Mouse (Mus musculus) heart, adult 11 months (tissue): ENCODE measurements around the gene Supt5.
"Not testable (repeated sequence)": the region's sequence is repeated elsewhere in the genome, so short reads cannot be mapped to it uniquely, and the experiment has no call there.

Experiments
- DNase-seq: peaks from one replicate; pipeline ENCODE4 v3.0.0; 2022

The Supt5 gene

GRCm38 (mm10) chr7:28338108-28338998 lies at the start of gene Supt5:
Supt5 (minus strand) TSS chr7:28338746.
- peak; percentile 100 for DNase-seq

GRCm38 (mm10) chr7:28387384-28387783 lies 48.8 kb upstream of the Supt5 start:
- not testable (repeated sequence) for DNase-seq

GRCm38 (mm10) chr7:28386877-28387276 lies 48.3 kb upstream of the Supt5 start:
- DNase-seq: peak; percentile 94

GRCm38 (mm10) chr7:28386462-28386861 lies 47.9 kb upstream of the Supt5 start:
- DNase-seq: peak; percentile 98

- peak; percentile 99 for DNase-seq
Measured at GRCm38 (mm10) chr7:28386007-28386406, 47.5 kb upstream of the Supt5 start.

GRCm38 (mm10) chr7:28385196-28385595 lies 46.6 kb upstream of the Supt5 start:
- DNase-seq: no peak

- no peak for DNase-seq
Measured at GRCm38 (mm10) chr7:28384162-28384561, 45.6 kb upstream of the Supt5 start.

- DNase-seq: no peak
Measured at GRCm38 (mm10) chr7:28383606-28384005, 45.1 kb upstream of the Supt5 start.

GRCm38 (mm10) chr7:28382981-28383396 lies 44.4 kb upstream of the Supt5 start:
- peak; percentile 98 for DNase-seq

GRCm38 (mm10) chr7:28382347-28382951 lies 43.9 kb upstream of the Supt5 start:
- no peak for DNase-seq

GRCm38 (mm10) chr7:28381938-28382337 lies 43.4 kb upstream of the Supt5 start:
- peak; percentile 100 for DNase-seq

GRCm38 (mm10) chr7:28381017-28381790 lies 42.7 kb upstream of the Supt5 start:
- peak; percentile 99 for DNase-seq

GRCm38 (mm10) chr7:28380237-28381016 lies 41.9 kb upstream of the Supt5 start, which contains the start of gene Zfp36:
Zfp36 (minus strand) TSS chr7:28380253.
- DNase-seq: no peak

- peak; percentile 100 for DNase-seq
Measured at GRCm38 (mm10) chr7:28378769-28379651, 40.5 kb upstream of the Supt5 start.

- DNase-seq: peak; percentile 98
Measured at GRCm38 (mm10) chr7:28378066-28378690, 39.6 kb upstream of the Supt5 start.

- DNase-seq: peak; percentile 97
Measured at GRCm38 (mm10) chr7:28377190-28378065, 38.9 kb upstream of the Supt5 start.

GRCm38 (mm10) chr7:28376011-28376771 lies 37.6 kb upstream of the Supt5 start:
- DNase-seq: peak; percentile 100

- peak; percentile 100 for DNase-seq
Measured at GRCm38 (mm10) chr7:28375176-28375921, 36.8 kb upstream of the Supt5 start.
